Mouse (Mus musculus) midbrain, postnatal 0 days (tissue): ENCODE measurements around the gene Lao1. TPM values are rescaled to one million over a fixed set of nuclear protein-coding genes. Genes with fewer than 3 reads are reported as not detected.
"Not testable (repeated sequence)": the region's sequence is repeated elsewhere in the genome, so short reads cannot be mapped to it uniquely, and the experiment has no call there.

Experiments used
- ATAC-seq: fragments of 200-750 bp; cut with Nextera tagmentation; 2 replicates; pipeline ENCODE4 v1.8.0; 2017; ENCODE audit warnings: moderate number of reproducible peaks, mild to moderate bottlenecking, moderate TSS enrichment, moderate library complexity; ENCODE audit not compliant: low FRiP score
- DNase-seq: peaks from one replicate; pipeline ENCODE4 v3.0.0-alpha.2; 2015; ENCODE audit warnings: low spot score
- H3K27ac ChIP-seq: fragments of 300-500 bp; sonication (generic); 2 replicates; pipeline ENCODE4 v1.5.1; 2014; ENCODE audit warnings: low read depth, mild to moderate bottlenecking, low read length, mixed read lengths
- H3K27me3 ChIP-seq: fragments of 300-500 bp; sonication (generic); 2 replicates; pipeline ENCODE4 v1.6.1; 2014; ENCODE audit warnings: low read length, control low read depth, mixed read lengths; ENCODE audit not compliant: insufficient read depth
- H3K36me3 ChIP-seq: fragments of 300-500 bp; sonication (generic); 2 replicates; pipeline ENCODE4 v1.6.1; 2014; ENCODE audit warnings: low read length, control low read depth, mixed read lengths; ENCODE audit not compliant: insufficient read depth
- H3K4me1 ChIP-seq: fragments of 300-500 bp; sonication (generic); 2 replicates; pipeline ENCODE4 v1.6.1; 2014; ENCODE audit warnings: mild to moderate bottlenecking, control low read depth, antibody characterized with exemption, low read length, mixed read lengths; ENCODE audit not compliant: insufficient read depth
- H3K4me2 ChIP-seq: fragments of 300-500 bp; sonication (generic); 2 replicates; pipeline ENCODE4 v1.6.1; 2014; ENCODE audit warnings: low read depth, mild to moderate bottlenecking, low read length, mixed read lengths; ENCODE audit not compliant: poor library complexity, severe bottlenecking
- H3K4me3 ChIP-seq: fragments of 300-500 bp; sonication (generic); 2 replicates; pipeline ENCODE4 v1.5.1; 2014; ENCODE audit warnings: low read depth, mild to moderate bottlenecking, low read length, moderate library complexity
- H3K9ac ChIP-seq: fragments of 300-500 bp; sonication (generic); replicated peaks from 2 replicates; pipeline ENCODE4 v1.6.1; 2014; ENCODE audit warnings: mild to moderate bottlenecking, low read length, moderate library complexity, mixed read lengths; ENCODE audit not compliant: poor library complexity, severe bottlenecking
- H3K9me3 ChIP-seq: fragments of 300-500 bp; sonication (generic); 2 replicates; pipeline ENCODE4 v1.6.1; 2016; ENCODE audit warnings: low read length, control low read depth
- CTCF ChIP-seq: IDR thresholded peaks from 2 replicates; pipeline ENCODE4 v1.5.1; 2016; ENCODE audit warnings: antibody characterized with exemption, mild to moderate bottlenecking
- WGBS: fragments of 180-500 bp; shearing (Covaris S2); extraction: QIAGEN DNeasy Blood & Tissue Kit; methylation state at CpG from one replicate; pipeline ENCODE4 v1.1.7; 2014; 5-methylcytosine and 5-hydroxymethylcytosine counted together
- polyA plus RNA-seq: library from polyadenylated mRNA; unstranded; fragments of >200 nt; fragmentation: Nextera tagmentation; extraction: Ambion mirVana; gene quantifications from 2 replicates; pipeline ENCODE4 v1.2.1, GENCODE M21; 2015
- total RNA-seq: library from RNA; depleted of rRNA; stranded (reverse); fragments of >200 nt; gene quantifications from 2 replicates; pipeline ENCODE4 v1.2.3, GENCODE M21; 2014; rRNA removed

Lao1 gene
- total RNA-seq (0.22 and 0.42 TPM in 2 replicates), polyA plus RNA-seq (not detected in 2 replicates)

GRCm38 (mm10) chr4:118961141-118961628 lies at the start of gene Lao1:
Gene Lao1, plus strand, starts transcription at chr4:118961578.
- Histone ChIP-seq H3K9me3 (no peaks in the 10 kb centered on the region), H3K27me3 (no peaks in the 10 kb centered on the region), H3K4me2 (no peak within 1 kb of the TSS), H3K9ac (no peak within 1 kb of the TSS), H3K36me3 (no peaks in the 10 kb centered on the region), H3K4me1 (no peaks in the 10 kb centered on the region), H3K27ac (no peak within 1 kb of the TSS), H3K4me3 (no peak within 1 kb of the TSS)
- WGBS = 61% methylated on average over 2 of the region's 2 CpGs
- TF ChIP-seq CTCF = no peak
- ATAC-seq (no peak), DNase-seq (peak; percentile 50)

GRCm38 (mm10) chr4:118917365-118917764 lies 44.0 kb upstream of the Lao1 start, which contains the start of gene Olfr1329:
Gene Olfr1329, minus strand, starts transcription at chr4:118917465.
- DNase-seq, H3K4me1 ChIP-seq, H3K9ac ChIP-seq, H3K27me3 ChIP-seq, H3K36me3 ChIP-seq, H3K4me3 ChIP-seq, H3K9me3 ChIP-seq, H3K4me2 ChIP-seq, H3K27ac ChIP-seq, ATAC-seq: not testable (repeated sequence)
- WGBS = 52% methylated on average over 2 of the region's 2 CpGs

GRCm38 (mm10) chr4:118931326-118931725 lies 30.1 kb upstream of the Lao1 start:
- H3K4me3 ChIP-seq, H3K4me1 ChIP-seq, H3K9ac ChIP-seq, H3K27ac ChIP-seq, DNase-seq, H3K36me3 ChIP-seq, H3K9me3 ChIP-seq, ATAC-seq, H3K4me2 ChIP-seq, H3K27me3 ChIP-seq: not testable (repeated sequence)
- WGBS = 70% methylated on average over 3 of the region's 3 CpGs

DNA sequence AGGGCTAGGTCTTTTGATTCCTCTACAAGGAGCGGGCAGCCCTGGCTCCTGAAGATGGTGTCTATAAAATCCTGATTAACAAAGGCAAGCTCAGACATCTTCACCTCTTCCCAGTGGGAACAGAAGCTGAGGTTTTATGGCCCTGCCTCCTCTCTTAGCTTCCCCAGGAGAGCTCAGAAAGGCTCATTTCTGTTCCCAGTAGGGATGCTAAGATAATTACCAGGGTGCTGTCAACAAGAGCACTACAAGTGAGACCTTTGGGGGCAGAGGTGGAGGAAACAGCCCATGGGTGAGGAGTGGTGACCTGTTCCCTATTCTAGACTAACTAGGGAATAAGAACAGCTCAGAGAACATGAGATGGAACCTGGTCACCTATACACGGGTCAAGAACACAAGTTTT lies 22.9 kb upstream of the Lao1 start, which contains the start of gene Olfr1328:
Olfr1328 (minus strand) TSS at position 101 of the 400 bp plus-strand sequence.
- no peaks in the 10 kb centered on the region for H3K36me3 ChIP-seq
- no peaks in the 10 kb centered on the region for H3K4me1 ChIP-seq
- H3K9me3 ChIP-seq = no peaks in the 10 kb centered on the region
- no peaks in the 10 kb centered on the region for H3K27me3 ChIP-seq
- H3K4me2 ChIP-seq = no peak within 1 kb of the TSS
- ATAC-seq = no peak
- H3K27ac ChIP-seq = no peak within 1 kb of the TSS
- H3K4me3 ChIP-seq = no peak within 1 kb of the TSS
- DNase-seq = no peak
- no peak within 1 kb of the TSS for H3K9ac ChIP-seq
- TF ChIP-seq CTCF = no peak
- WGBS = 80% methylated on average over 2 of the region's 2 CpGs

DNA sequence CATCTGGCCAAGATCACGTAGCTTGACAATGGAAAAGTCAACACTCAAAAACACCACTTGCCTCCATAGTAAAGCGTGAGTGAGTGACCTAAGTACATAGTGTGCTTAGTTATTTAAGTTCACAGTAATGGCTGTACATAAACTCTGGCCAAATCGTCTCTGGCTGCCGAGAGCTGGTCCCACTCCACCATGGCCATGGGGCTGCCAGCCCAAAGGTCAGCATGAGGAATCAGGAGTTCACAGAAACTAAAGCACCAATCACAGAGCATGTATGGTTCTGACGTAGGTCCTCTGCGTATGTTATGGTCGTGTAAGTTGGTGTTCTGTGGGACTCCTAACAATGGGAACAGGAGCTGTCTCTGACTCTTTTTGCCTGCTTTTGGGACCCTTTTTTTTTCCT lies 2.6 kb upstream of the Lao1 start:
- Histone ChIP-seq H3K36me3 (no peaks in the 10 kb centered on the region), H3K9me3 (no peaks in the 10 kb centered on the region), H3K4me1 (no peaks in the 10 kb centered on the region), H3K27me3 (no peaks in the 10 kb centered on the region), H3K27ac (no peak overlapping the region), H3K9ac (no peak overlapping the region), H3K4me2 (no peak overlapping the region), H3K4me3 (no peak overlapping the region)
- DNase-seq (no peak), ATAC-seq (no peak)
- WGBS = 86% methylated on average over 7 of the region's 7 CpGs
- no peak for TF ChIP-seq CTCF

DNA sequence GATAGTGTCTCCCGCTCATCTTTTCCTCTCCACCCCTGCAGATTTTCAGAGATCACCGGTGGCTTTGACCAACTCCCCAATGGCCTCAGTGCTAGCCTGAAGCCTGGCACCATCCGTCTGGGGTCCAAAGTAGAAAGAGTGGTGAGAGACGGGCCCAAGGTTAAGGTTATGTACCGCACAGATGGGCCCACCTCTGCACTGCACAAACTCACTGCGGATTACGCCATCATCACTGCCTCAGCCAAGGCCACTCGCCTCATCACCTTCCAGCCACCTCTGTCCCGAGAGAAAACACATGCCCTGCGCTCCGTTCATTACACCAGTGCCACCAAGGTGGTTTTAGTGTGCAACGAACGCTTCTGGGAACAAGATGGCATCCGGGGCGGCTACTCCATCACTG lies 6.3 kb downstream of the Lao1 start:
- H3K4me3 ChIP-seq = no peak overlapping the region
- no peak overlapping the region for H3K27ac ChIP-seq
- H3K4me2 ChIP-seq = no peak overlapping the region
- ATAC-seq (no peak), DNase-seq (no peak)
- H3K27me3 ChIP-seq = no peaks in the 10 kb centered on the region
- no peaks in the 10 kb centered on the region for H3K36me3 ChIP-seq
- H3K9ac ChIP-seq = no peak overlapping the region
- 92% methylated on average over 15 of the region's 15 CpGs for WGBS
- no peaks in the 10 kb centered on the region for H3K4me1 ChIP-seq
- H3K9me3 ChIP-seq = no peaks in the 10 kb centered on the region
- TF ChIP-seq CTCF = no peak
